Mouse (Mus musculus) liver, embryonic 15.5 days (tissue): ENCODE data around the gene Sec22b. TPM values are rescaled to one million over a fixed set of nuclear protein-coding genes. Genes with fewer than 3 reads are reported as not detected.
A peak's percentile ranks its signal among the peaks of the same experiment; 100 is the strongest.

Experiments
- ATAC-seq: fragments of 200-750 bp; cut with Nextera tagmentation; 2 replicates; pipeline ENCODE4 v1.8.0; 2017; ENCODE audit warnings: moderate number of reproducible peaks, mild to moderate bottlenecking, moderate library complexity; ENCODE audit not compliant: insufficient read depth
- H3K27ac ChIP-seq: fragments of 300-500 bp; sonication (generic); replicated peaks from 2 replicates; pipeline ENCODE4 v1.5.1; 2015; ENCODE audit warnings: mild to moderate bottlenecking, inconsistent platforms
- H3K27me3 ChIP-seq: fragments of 300-500 bp; sonication (generic); 2 replicates; pipeline ENCODE4 v1.6.1; 2015; ENCODE audit warnings: mild to moderate bottlenecking, inconsistent platforms
- H3K36me3 ChIP-seq: fragments of 300-500 bp; sonication (generic); replicated peaks from 2 replicates; pipeline ENCODE4 v1.6.1; 2015; ENCODE audit warnings: moderate library complexity, mild to moderate bottlenecking, inconsistent platforms
- H3K4me1 ChIP-seq: fragments of 300-500 bp; sonication (generic); replicated peaks from 2 replicates; pipeline ENCODE4 v1.6.1; 2015; ENCODE audit warnings: inconsistent platforms
- H3K4me2 ChIP-seq: fragments of 300-500 bp; sonication (generic); 2 replicates; pipeline ENCODE4 v1.6.1; 2015; ENCODE audit warnings: moderate library complexity, mild to moderate bottlenecking, inconsistent platforms
- H3K4me3 ChIP-seq: fragments of 300-500 bp; sonication (generic); replicated peaks from 2 replicates; pipeline ENCODE4 v1.5.1; 2015; ENCODE audit warnings: mild to moderate bottlenecking, inconsistent platforms
- H3K9ac ChIP-seq: fragments of 300-500 bp; sonication (generic); 2 replicates; pipeline ENCODE4 v1.6.1; 2015; ENCODE audit warnings: moderate library complexity, mild to moderate bottlenecking, inconsistent platforms
- H3K9me3 ChIP-seq: fragments of 300-500 bp; sonication (generic); replicated peaks from 2 replicates; pipeline ENCODE4 v1.6.1; 2016; ENCODE audit warnings: inconsistent platforms
- WGBS: fragments of 180-500 bp; shearing (Covaris S2); methylation state at CpG from one replicate; pipeline ENCODE4 v1.1.7; 2015; ENCODE audit warnings: mixed read lengths; ENCODE audit not compliant: insufficient replicate concordance; 5-methylcytosine and 5-hydroxymethylcytosine counted together
- polyA plus RNA-seq: library from polyadenylated mRNA; unstranded; fragments of >200 nt; fragmentation: Nextera tagmentation; extraction: Ambion mirVana; gene quantifications from 2 replicates; pipeline ENCODE4 v1.2.1, GENCODE M21; 2015

Gene Sec22b
- polyA plus RNA-seq, 1 experiment from 2014 or later = 57.9 TPM

GRCm38 (mm10) chr3:97869730-97870129, 31.3 kb upstream of the Sec22b start:
- Histone ChIP-seq H3K27ac (no peak overlapping the region), H3K36me3 (no peaks in the 10 kb centered on the region), H3K9ac (no peak overlapping the region), H3K27me3 (peaks cover 37% of the 10 kb centered on the region), H3K4me3 (no peak overlapping the region), H3K9me3 (no peaks in the 10 kb centered on the region), H3K4me2 (no peak overlapping the region), H3K4me1 (peaks cover 13% of the 10 kb centered on the region; the same call in 1 of the 2 replicates)
- ATAC-seq = no peak
- 46% methylated on average over 4 of the region's 4 CpGs for WGBS

DNA sequence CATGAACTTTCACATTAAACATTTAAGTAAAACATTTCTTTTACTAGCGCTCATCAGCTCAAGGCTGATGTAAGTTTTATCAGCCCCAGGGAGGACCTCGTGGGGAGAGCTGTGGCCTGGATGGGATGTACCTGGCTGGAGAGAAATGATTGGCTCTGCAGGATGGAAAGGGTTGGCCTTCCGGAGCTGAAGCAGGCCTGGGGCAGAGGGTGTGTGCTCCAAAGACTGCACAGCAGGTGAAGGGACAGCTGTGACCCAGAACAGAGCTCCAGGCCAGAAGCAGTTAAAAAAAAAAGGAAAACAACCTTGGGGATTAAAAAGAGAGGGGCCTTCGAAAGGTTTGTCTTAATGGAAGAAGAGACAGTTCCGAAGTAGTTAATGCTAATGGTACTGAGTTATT, 26.2 kb upstream of the Sec22b start:
- H3K4me3 ChIP-seq = no peak overlapping the region
- no peak overlapping the region for H3K4me2 ChIP-seq
- no peaks in the 10 kb centered on the region for H3K9me3 ChIP-seq
- H3K27me3 ChIP-seq = 0 out of 2 replicates have a peak, but pooled peaks cover under 1% of the 10 kb centered on the region
- H3K4me1 ChIP-seq = no peaks in the 10 kb centered on the region
- H3K9ac ChIP-seq = no peak overlapping the region
- no peak overlapping the region for H3K27ac ChIP-seq
- 44% methylated on average over 5 of the region's 5 CpGs for WGBS
- ATAC-seq = no peak
- H3K36me3 ChIP-seq = no peaks in the 10 kb centered on the region

DNA sequence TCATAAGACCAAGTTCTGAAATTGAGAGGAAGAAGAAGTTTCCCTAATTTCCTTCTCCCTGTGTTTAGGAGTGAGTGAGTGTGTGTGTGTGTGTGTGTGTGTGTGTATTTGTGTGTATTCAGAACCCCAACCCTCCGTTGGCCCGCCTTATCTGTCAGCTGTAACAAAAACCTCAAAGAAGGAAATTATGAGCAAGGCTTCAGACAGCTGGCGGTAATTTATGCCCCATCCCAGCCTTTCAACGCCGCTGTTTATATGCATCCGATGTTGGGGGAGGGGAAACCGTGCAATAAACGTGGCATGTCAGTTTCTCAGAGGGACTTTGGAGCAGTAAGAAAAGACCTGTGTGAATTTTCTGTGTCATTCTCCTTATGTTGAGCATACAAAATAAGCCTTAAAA, 24.7 kb upstream of the Sec22b start:
- Histone ChIP-seq H3K9ac (no peak overlapping the region), H3K27me3 (no peaks in the 10 kb centered on the region), H3K4me2 (no peak overlapping the region), H3K27ac (no peak overlapping the region), H3K4me1 (no peaks in the 10 kb centered on the region), H3K9me3 (no peaks in the 10 kb centered on the region), H3K36me3 (no peaks in the 10 kb centered on the region), H3K4me3 (no peak overlapping the region)
- 21% methylated on average over 8 of the region's 8 CpGs for WGBS
- no peak for ATAC-seq

DNA sequence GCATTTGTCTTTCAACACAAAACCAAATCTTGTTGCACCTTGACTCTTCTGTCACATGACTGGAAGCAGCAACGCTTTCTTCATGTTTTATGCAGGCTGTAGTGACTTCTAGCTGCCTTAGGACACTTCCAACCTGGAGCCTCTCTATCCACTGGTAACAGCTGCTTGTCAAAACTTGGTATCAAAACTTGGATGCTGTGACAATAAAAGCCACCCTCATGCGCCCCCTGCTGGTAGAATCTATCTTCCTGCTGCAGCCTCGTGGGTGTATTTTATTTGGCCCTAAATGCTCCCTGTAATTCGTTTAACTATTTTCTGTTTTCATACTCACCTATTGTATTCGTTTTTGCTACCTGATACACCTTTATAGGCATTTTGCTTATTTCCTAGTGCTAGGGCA, 21.8 kb upstream of the Sec22b start:
- Histone ChIP-seq H3K4me1 (no peaks in the 10 kb centered on the region), H3K36me3 (no peaks in the 10 kb centered on the region), H3K4me2 (no peak overlapping the region), H3K4me3 (no peak overlapping the region), H3K9me3 (no peaks in the 10 kb centered on the region), H3K9ac (no peak overlapping the region), H3K27me3 (no peaks in the 10 kb centered on the region), H3K27ac (no peak overlapping the region)
- ATAC-seq = no peak
- WGBS = 9% methylated on average over 5 of the region's 5 CpGs

- Histone ChIP-seq H3K9ac (no peak overlapping the region), H3K27ac (no peak overlapping the region), H3K9me3 (no peaks in the 10 kb centered on the region), H3K4me1 (no peaks in the 10 kb centered on the region), H3K27me3 (peaks cover 8% of the 10 kb centered on the region; the same call in 1 of the 2 replicates), H3K4me2 (no peak overlapping the region), H3K4me3 (no peak overlapping the region), H3K36me3 (no peaks in the 10 kb centered on the region)
- 77% methylated on average over 5 of the region's 5 CpGs for WGBS
- no peak for ATAC-seq
These were observed 19.4 kb upstream of the Sec22b start for GRCm38 (mm10) chr3:97881576-97881975.

- 40% methylated on average over 5 of the region's 5 CpGs for WGBS
- Histone ChIP-seq H3K36me3 (no peaks in the 10 kb centered on the region), H3K4me3 (no peak overlapping the region), H3K4me1 (no peaks in the 10 kb centered on the region), H3K4me2 (no peak overlapping the region), H3K9ac (no peak overlapping the region), H3K27me3 (peaks cover 53% of the 10 kb centered on the region), H3K27ac (no peak overlapping the region), H3K9me3 (no peaks in the 10 kb centered on the region)
- no peak for ATAC-seq
These were observed 13.2 kb upstream of the Sec22b start for GRCm38 (mm10) chr3:97887785-97888167.

DNA sequence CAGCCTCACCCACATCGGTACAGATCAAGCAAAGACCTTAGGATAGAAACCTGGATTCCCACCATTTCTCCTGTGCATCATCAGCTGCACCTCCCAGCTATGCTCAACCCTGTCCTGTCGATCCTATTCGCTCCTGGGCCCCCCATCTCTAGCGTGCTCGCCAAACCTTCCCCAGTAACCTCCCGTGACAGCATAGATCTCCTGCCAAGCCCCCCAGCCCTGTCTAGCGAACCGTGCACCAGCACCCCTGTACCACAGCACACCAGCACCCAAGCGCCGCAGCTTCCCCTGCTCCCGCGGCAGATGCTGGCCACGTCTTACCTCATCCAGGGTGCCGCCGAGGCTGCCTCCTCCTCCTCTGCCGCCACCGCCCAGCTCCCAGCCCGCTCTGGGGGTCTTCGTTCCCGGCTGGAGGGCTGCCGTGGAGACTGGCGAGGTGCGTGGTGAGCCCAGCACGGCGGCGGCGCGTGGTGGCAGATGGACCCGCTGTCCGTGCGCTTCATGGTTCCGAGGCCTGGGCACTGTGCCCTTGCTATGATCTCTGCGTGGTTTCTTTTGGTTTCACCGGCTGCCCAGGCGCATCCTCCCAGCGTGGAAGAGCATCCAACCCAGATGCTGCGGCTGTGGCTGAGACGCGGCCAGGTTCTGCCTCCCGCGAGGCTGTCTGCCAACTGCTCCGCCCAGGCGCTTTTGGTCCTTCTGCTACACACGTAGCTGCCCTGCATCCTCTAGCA, 12.7 kb upstream of the Sec22b start, which contains the start of gene Pde4dip:
Pde4dip (minus strand) TSS at position 540 of the 734 bp plus-strand sequence.
- no peak within 1 kb of the TSS for H3K27ac ChIP-seq
- H3K4me2 ChIP-seq = peak within 1 kb of the TSS; percentile 52
- H3K4me3 ChIP-seq = peak within 1 kb of the TSS; percentile 32
- no peaks in the 10 kb centered on the region for H3K4me1 ChIP-seq
- H3K27me3 ChIP-seq = peaks cover 53% of the 10 kb centered on the region
- H3K9me3 ChIP-seq = no peaks in the 10 kb centered on the region
- no peak within 1 kb of the TSS for H3K9ac ChIP-seq
- no peaks in the 10 kb centered on the region for H3K36me3 ChIP-seq
- no peak for ATAC-seq
- 4% methylated on average over 44 of the region's 44 CpGs for WGBS

DNA sequence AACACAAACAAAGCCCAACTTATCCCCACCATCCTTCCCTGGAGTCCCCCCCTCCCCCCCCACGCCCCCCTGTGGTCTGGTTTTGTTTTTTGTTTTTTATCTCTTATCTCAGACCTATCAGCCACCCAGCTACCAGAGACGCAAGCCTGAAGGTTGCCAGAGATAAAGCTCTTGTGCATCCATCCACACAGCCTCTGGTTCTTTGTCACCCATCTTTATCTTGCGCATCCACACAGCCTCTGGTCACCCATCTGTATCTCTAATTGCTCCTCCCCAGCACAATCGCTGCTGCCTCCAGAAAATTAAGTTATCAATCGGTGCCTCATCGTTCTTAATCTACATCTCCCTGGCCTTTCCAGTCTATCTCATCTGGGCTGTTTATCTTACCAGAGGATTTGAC, 10.8 kb upstream of the Sec22b start:
- Histone ChIP-seq H3K36me3 (no peaks in the 10 kb centered on the region), H3K4me3 (no peak overlapping the region), H3K27ac (no peak overlapping the region), H3K9ac (no peak overlapping the region), H3K4me2 (no peak overlapping the region), H3K27me3 (peaks cover 53% of the 10 kb centered on the region), H3K4me1 (no peaks in the 10 kb centered on the region), H3K9me3 (no peaks in the 10 kb centered on the region)
- no peak for ATAC-seq
- 23% methylated on average over 6 of the region's 6 CpGs for whole genome bisulfite sequencing

- no peak overlapping the region for H3K9ac ChIP-seq
- no peak overlapping the region for H3K27ac ChIP-seq
- no peak overlapping the region for H3K4me2 ChIP-seq
- H3K9me3 ChIP-seq = no peaks in the 10 kb centered on the region
- H3K36me3 ChIP-seq = no peaks in the 10 kb centered on the region
- no peak overlapping the region for H3K4me3 ChIP-seq
- H3K4me1 ChIP-seq = no peaks in the 10 kb centered on the region
- 37% methylated on average over 6 of the region's 6 CpGs for WGBS
- ATAC-seq = no peak
- H3K27me3 ChIP-seq = peaks cover 18% of the 10 kb centered on the region
These were observed 6.3 kb upstream of the Sec22b start for GRCm38 (mm10) chr3:97894695-97895094.

GRCm38 (mm10) chr3:97898381-97898780, 2.6 kb upstream of the Sec22b start:
- WGBS = 58% methylated on average over 3 of the region's 3 CpGs
- H3K9me3 ChIP-seq = no peaks in the 10 kb centered on the region
- H3K4me2 ChIP-seq = no peak overlapping the region
- ATAC-seq = no peak
- H3K9ac ChIP-seq = no peak overlapping the region
- H3K4me1 ChIP-seq = peaks cover 16% of the 10 kb centered on the region
- H3K4me3 ChIP-seq = no peak overlapping the region
- no peaks in the 10 kb centered on the region for H3K27me3 ChIP-seq
- H3K27ac ChIP-seq = no peak overlapping the region
- no peaks in the 10 kb centered on the region for H3K36me3 ChIP-seq

- no peaks in the 10 kb centered on the region for H3K27me3 ChIP-seq
- H3K9me3 ChIP-seq = no peaks in the 10 kb centered on the region
- peak overlapping the region; percentile 90 for H3K4me3 ChIP-seq
- H3K36me3 ChIP-seq = no peaks in the 10 kb centered on the region
- no peak for ATAC-seq
- H3K4me2 ChIP-seq = peak overlapping the region; percentile 71
- peak overlapping the region; percentile 94 for H3K9ac ChIP-seq
- peaks cover 18% of the 10 kb centered on the region for H3K4me1 ChIP-seq
- 11% methylated on average over 5 of the region's 5 CpGs for WGBS
- H3K27ac ChIP-seq = 0 out of 2 replicates have a peak overlapping the region, but pooled peaks have one; percentile 59
These were observed 596 bp downstream of the Sec22b start for GRCm38 (mm10) chr3:97901586-97901985.

DNA sequence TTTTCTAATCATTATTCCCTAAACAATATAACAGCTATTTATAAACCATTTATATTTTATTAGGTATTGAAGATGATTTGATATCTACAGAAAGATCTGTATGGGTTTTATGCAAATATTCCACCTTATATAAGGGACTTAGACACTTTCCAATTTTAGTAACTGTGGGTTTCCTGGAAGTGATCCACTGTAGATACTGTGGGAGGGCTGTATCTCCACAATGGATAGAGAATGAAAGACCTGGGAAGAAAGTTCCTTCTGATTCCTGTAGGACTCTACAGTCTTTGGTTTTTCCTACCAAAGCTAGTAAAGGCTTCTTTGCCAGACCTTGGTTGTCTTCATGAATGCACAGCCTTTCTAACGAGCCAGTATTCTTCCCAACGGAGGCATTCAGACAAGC, 8.7 kb downstream of the Sec22b start:
- Histone ChIP-seq H3K36me3 (peaks cover 28% of the 10 kb centered on the region), H3K4me1 (no peaks in the 10 kb centered on the region), H3K27ac (no peak overlapping the region), H3K4me2 (no peak overlapping the region), H3K4me3 (no peak overlapping the region), H3K9ac (no peak overlapping the region), H3K27me3 (no peaks in the 10 kb centered on the region), H3K9me3 (no peaks in the 10 kb centered on the region)
- 66% methylated on average over 2 of the region's 2 CpGs for WGBS
- ATAC-seq = no peak
